Mouse (Mus musculus) adrenal gland, adult 10 weeks (tissue): ENCODE measurements around the gene Vmn1r62. TPM values are rescaled to one million over a fixed set of nuclear protein-coding genes. Genes with fewer than 3 reads are reported as not detected.

Source experiments
- polyA plus RNA-seq: library from polyadenylated mRNA; stranded (reverse); fragments of 350-450 nt; fragmentation: Illumina TruSeq; extraction: RNeasy Lipid Tissue Mini Kit (QIAGEN cat#74804); gene quantifications from one replicate; pipeline ENCODE4 v1.2.3, GENCODE M21; 2014; ENCODE audit warnings: low read depth, low replicate concordance

The Vmn1r62 gene
- polyA plus RNA-seq, result not detected

GRCm38 (mm10) chr7:5673331-5673730 is at the start of gene Vmn1r62:
TSS of gene Vmn1r62 (plus strand) at chr7:5673631.

Other genes with a start within 250 kb of the Vmn1r62 start
- gene Vmn1r59, start 216.9 kb upstream of the Vmn1r62 start, polyA plus RNA-seq, result not detected
- gene Vmn2r28, start 179.7 kb upstream of the Vmn1r62 start, polyA plus RNA-seq, result not detected
- not detected for gene Vmn1r60, start 126.3 kb upstream of the Vmn1r62 start, polyA plus RNA-seq
- not detected for gene Vmn1r61, start 60.3 kb upstream of the Vmn1r62 start, polyA plus RNA-seq
- not detected for gene Vmn1r63, start 131.8 kb downstream of the Vmn1r62 start, polyA plus RNA-seq
- gene Vmn1r64, start 210.9 kb downstream of the Vmn1r62 start, polyA plus RNA-seq, result not detected